Mouse (Mus musculus): Measurements from ENCODE around the gene Urb1. TPM values are rescaled to one million over a fixed set of nuclear protein-coding genes. Genes with fewer than 3 reads are reported as not detected.

Urb1 gene
- total RNA-seq, 1 experiment = 51.3 TPM

DNA sequence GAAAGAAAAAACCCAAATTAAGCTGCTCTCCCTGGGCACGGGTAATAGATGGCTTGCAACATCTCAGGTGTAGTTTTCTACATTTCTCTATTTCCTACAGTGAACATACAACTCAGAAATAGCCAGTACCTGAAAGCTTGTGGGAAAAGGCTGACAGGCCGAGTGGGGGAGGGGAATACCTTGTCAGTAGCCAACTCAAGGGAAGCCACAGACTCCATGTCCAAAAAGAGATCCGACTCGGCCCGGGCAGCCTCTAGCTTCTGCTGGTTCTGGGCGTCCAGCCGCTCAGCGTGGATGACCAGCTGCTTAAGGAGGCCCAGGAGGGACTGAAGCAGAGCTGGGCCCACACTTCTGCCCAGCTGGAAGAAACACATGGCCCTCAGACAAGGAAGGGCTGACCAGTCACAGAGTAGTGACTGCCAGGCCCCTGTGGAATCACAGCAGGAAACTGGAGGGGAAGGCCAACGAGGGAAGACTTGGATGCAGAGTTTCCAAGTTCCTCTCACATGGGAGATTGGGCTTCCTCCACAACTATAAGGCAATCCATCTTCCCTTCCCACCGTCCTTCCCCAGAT lies 34.2 kb downstream of the Urb1 start:
- no peak overlapping the region; the same call in 1 of the 2 replicates for H3K9ac ChIP-seq (ENCODE audit: insufficient read depth, low read depth, low read length, poor library complexity, severe bottlenecking)
- H3K9me3 ChIP-seq (ENCODE audit: control insufficient read depth, insufficient read depth, low read depth, low read length) = no peaks in the 10 kb centered on the region
- in situ Hi-C loops (cut with MboI; ENCODE audit: low sequenced_read_pairs in 2 of 2, unreplicated experiment in 2 of 2) = no loop called here
- TF ChIP-seq CHD2 (IDR thresholded peaks at IDR 0.05; ENCODE audit: low read depth, low read length) (no peak), MAFK (IDR thresholded peaks at IDR 0.05; ENCODE audit: insufficient read depth, low read depth, low read length) (no peak), ZC3H11A (IDR thresholded peaks at IDR 0.05; ENCODE audit: borderline replicate concordance, low read depth, low read length) (no peak), ZNF384 (IDR thresholded peaks at IDR 0.05; ENCODE audit: low read depth, low read length) (no peak), HCFC1 (IDR thresholded peaks at IDR 0.05; ENCODE audit: borderline replicate concordance, insufficient read depth, low read length) (no peak)
- no peak for DNase-seq (ENCODE audit: low read depth, low spot score)
- H3K4me1 ChIP-seq (ENCODE audit: control insufficient read depth in 2 of 2, insufficient read depth in 2 of 2, low read length in 2 of 2, poor library complexity in 1 of 2) = peaks cover 0 to 3% of the 10 kb centered on the region in 2 experiments; a peak in 1 of 4 replicates
- H3K36me3 ChIP-seq (ENCODE audit: control insufficient read depth, insufficient read depth, low read length, poor library complexity, severe bottlenecking) = peaks cover 87% of the 10 kb centered on the region
- no peak overlapping the region for H3K4me3 ChIP-seq (ENCODE audit: insufficient read depth in 1 of 2, low read depth in 1 of 2, low read length in 2 of 2, poor library complexity in 1 of 2, severe bottlenecking in 1 of 2)
- no peak overlapping the region for H3K27ac ChIP-seq (ENCODE audit: insufficient read depth, low read depth, low read length, poor library complexity, severe bottlenecking)

DNA sequence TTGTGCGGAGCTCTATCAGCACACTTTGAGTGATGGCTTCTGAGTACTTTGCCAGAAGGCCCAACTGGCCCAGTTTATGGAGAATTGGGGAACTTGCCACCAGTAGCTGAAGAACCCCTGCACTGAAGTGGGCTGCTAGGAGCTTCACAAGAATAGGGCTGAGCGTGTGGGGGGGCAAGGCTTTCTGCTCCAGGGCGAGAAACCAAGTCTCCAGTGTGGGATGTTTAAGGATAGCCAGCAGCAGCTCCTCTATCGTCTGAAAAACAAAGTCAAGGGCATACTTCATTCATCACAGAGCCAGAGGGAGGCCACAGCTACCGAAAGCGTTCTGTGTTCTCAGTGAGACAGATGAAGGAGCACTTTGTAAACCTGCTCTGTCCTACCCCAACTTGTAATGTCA lies 35.6 kb downstream of the Urb1 start:
- Histone ChIP-seq H3K9ac (ENCODE audit: insufficient read depth, low read depth, low read length, poor library complexity, severe bottlenecking) (no peak overlapping the region), H3K36me3 (ENCODE audit: control insufficient read depth, insufficient read depth, low read length, poor library complexity, severe bottlenecking) (peaks cover 82% of the 10 kb centered on the region), H3K27ac (ENCODE audit: insufficient read depth, low read depth, low read length, poor library complexity, severe bottlenecking) (no peak overlapping the region), H3K9me3 (ENCODE audit: control insufficient read depth, insufficient read depth, low read depth, low read length) (no peaks in the 10 kb centered on the region), H3K4me1 (ENCODE audit: control insufficient read depth in 2 of 2, insufficient read depth in 2 of 2, low read length in 2 of 2, poor library complexity in 1 of 2) (peaks cover 0 to 3% of the 10 kb centered on the region in 2 experiments; a peak in 1 of 4 replicates), H3K4me3 (ENCODE audit: insufficient read depth in 1 of 2, low read depth in 1 of 2, low read length in 2 of 2, poor library complexity in 1 of 2, severe bottlenecking in 1 of 2) (no peak overlapping the region)
- in situ Hi-C loops (cut with MboI; ENCODE audit: low sequenced_read_pairs in 2 of 2, unreplicated experiment in 2 of 2) = no loop called here
- TF ChIP-seq CHD2 (IDR thresholded peaks at IDR 0.05; ENCODE audit: low read depth, low read length) = no peak
- no peak for TF ChIP-seq MAFK (IDR thresholded peaks at IDR 0.05; ENCODE audit: insufficient read depth, low read depth, low read length)
- TF ChIP-seq ZC3H11A (IDR thresholded peaks at IDR 0.05; ENCODE audit: borderline replicate concordance, low read depth, low read length) = no peak
- TF ChIP-seq ZNF384 (IDR thresholded peaks at IDR 0.05; ENCODE audit: low read depth, low read length) = no peak
- no peak for TF ChIP-seq HCFC1 (IDR thresholded peaks at IDR 0.05; ENCODE audit: borderline replicate concordance, insufficient read depth, low read length)
- DNase-seq (ENCODE audit: low read depth, low spot score) = no peak

GRCm38 (mm10) chr16:90774216-90774615 lies 36.0 kb downstream of the Urb1 start:
- in situ Hi-C loops (cut with MboI; ENCODE audit: low sequenced_read_pairs in 2 of 2, unreplicated experiment in 2 of 2) = no loop called here
- Histone ChIP-seq H3K36me3 (ENCODE audit: control insufficient read depth, insufficient read depth, low read length, poor library complexity, severe bottlenecking) (peaks cover 82% of the 10 kb centered on the region), H3K4me3 (ENCODE audit: insufficient read depth in 1 of 2, low read depth in 1 of 2, low read length in 2 of 2, poor library complexity in 1 of 2, severe bottlenecking in 1 of 2) (no peak overlapping the region), H3K4me1 (ENCODE audit: control insufficient read depth in 2 of 2, insufficient read depth in 2 of 2, low read length in 2 of 2, poor library complexity in 1 of 2) (peaks cover 0 to 3% of the 10 kb centered on the region in 2 experiments; a peak in 1 of 4 replicates), H3K9ac (ENCODE audit: insufficient read depth, low read depth, low read length, poor library complexity, severe bottlenecking) (no peak overlapping the region), H3K27ac (ENCODE audit: insufficient read depth, low read depth, low read length, poor library complexity, severe bottlenecking) (no peak overlapping the region), H3K9me3 (ENCODE audit: control insufficient read depth, insufficient read depth, low read depth, low read length) (no peaks in the 10 kb centered on the region)
- DNase-seq (ENCODE audit: low read depth, low spot score) = no peak
- no peak for TF ChIP-seq ZC3H11A (IDR thresholded peaks at IDR 0.05; ENCODE audit: borderline replicate concordance, low read depth, low read length)
- TF ChIP-seq ZNF384 (IDR thresholded peaks at IDR 0.05; ENCODE audit: low read depth, low read length) = no peak
- TF ChIP-seq MAFK (IDR thresholded peaks at IDR 0.05; ENCODE audit: insufficient read depth, low read depth, low read length) = no peak
- TF ChIP-seq HCFC1 (IDR thresholded peaks at IDR 0.05; ENCODE audit: borderline replicate concordance, insufficient read depth, low read length) = no peak
- TF ChIP-seq CHD2 (IDR thresholded peaks at IDR 0.05; ENCODE audit: low read depth, low read length) = no peak

- no peaks in the 10 kb centered on the region for H3K4me1 ChIP-seq (ENCODE audit: control insufficient read depth in 2 of 2, insufficient read depth in 2 of 2, low read length in 2 of 2, poor library complexity in 1 of 2)
- no peaks in the 10 kb centered on the region for H3K9me3 ChIP-seq (ENCODE audit: control insufficient read depth, insufficient read depth, low read depth, low read length)
- DNase-seq (ENCODE audit: low read depth, low spot score) = no peak
- in situ Hi-C loops (cut with MboI; ENCODE audit: low sequenced_read_pairs in 2 of 2, unreplicated experiment in 2 of 2) = no loop called here
- H3K4me3 ChIP-seq (ENCODE audit: insufficient read depth in 1 of 2, low read depth in 1 of 2, low read length in 2 of 2, poor library complexity in 1 of 2, severe bottlenecking in 1 of 2) = no peak overlapping the region
- no peak overlapping the region for H3K9ac ChIP-seq (ENCODE audit: insufficient read depth, low read depth, low read length, poor library complexity, severe bottlenecking)
- H3K27ac ChIP-seq (ENCODE audit: insufficient read depth, low read depth, low read length, poor library complexity, severe bottlenecking) = no peak overlapping the region; the same call in 1 of the 2 replicates
- H3K36me3 ChIP-seq (ENCODE audit: control insufficient read depth, insufficient read depth, low read length, poor library complexity, severe bottlenecking) = peaks cover 58% of the 10 kb centered on the region
- TF ChIP-seq MAFK (IDR thresholded peaks at IDR 0.05; ENCODE audit: insufficient read depth, low read depth, low read length) (no peak), CHD2 (IDR thresholded peaks at IDR 0.05; ENCODE audit: low read depth, low read length) (no peak), ZC3H11A (IDR thresholded peaks at IDR 0.05; ENCODE audit: borderline replicate concordance, low read depth, low read length) (no peak), ZNF384 (IDR thresholded peaks at IDR 0.05; ENCODE audit: low read depth, low read length) (no peak), HCFC1 (IDR thresholded peaks at IDR 0.05; ENCODE audit: borderline replicate concordance, insufficient read depth, low read length) (no peak)
Measured at GRCm38 (mm10) chr16:90766919-90767454, 43.2 kb downstream of the Urb1 start.

All from ES-E14 (cell line).